Mouse (Mus musculus) kidney, embryonic 15.5 days (tissue): ENCODE results near the gene Zbp1. TPM values are rescaled to one million over a fixed set of nuclear protein-coding genes. Genes with fewer than 3 reads are reported as not detected.

ENCODE experiments used
- ATAC-seq: fragments of 200-750 bp; cut with Nextera tagmentation; replicated peaks from 2 replicates; pipeline ENCODE4 v1.8.0; 2017; ENCODE audit warnings: moderate TSS enrichment; ENCODE audit not compliant: low FRiP score
- H3K27ac ChIP-seq: fragments of 300-500 bp; sonication (generic); 2 replicates; pipeline ENCODE4 v1.5.1; 2015; ENCODE audit warnings: mild to moderate bottlenecking, inconsistent platforms
- H3K27me3 ChIP-seq: fragments of 300-500 bp; sonication (generic); 2 replicates; pipeline ENCODE4 v1.6.1; 2015; ENCODE audit warnings: inconsistent platforms
- H3K36me3 ChIP-seq: fragments of 300-500 bp; sonication (generic); 2 replicates; pipeline ENCODE4 v1.6.1; 2015; ENCODE audit warnings: inconsistent platforms
- H3K4me1 ChIP-seq: fragments of 300-500 bp; sonication (generic); 2 replicates; pipeline ENCODE4 v1.6.1; 2015; ENCODE audit warnings: inconsistent platforms
- H3K4me2 ChIP-seq: fragments of 300-500 bp; sonication (generic); 2 replicates; pipeline ENCODE4 v1.6.1; 2015; ENCODE audit warnings: moderate library complexity, mild to moderate bottlenecking, inconsistent platforms
- H3K4me3 ChIP-seq: fragments of 300-500 bp; sonication (generic); replicated peaks from 2 replicates; pipeline ENCODE4 v1.5.1; 2015; ENCODE audit warnings: mild to moderate bottlenecking, inconsistent platforms
- H3K9ac ChIP-seq: fragments of 300-500 bp; sonication (generic); 2 replicates; pipeline ENCODE4 v1.6.1; 2015; ENCODE audit warnings: mild to moderate bottlenecking, inconsistent platforms
- H3K9me3 ChIP-seq: fragments of 300-500 bp; sonication (generic); replicated peaks from 2 replicates; pipeline ENCODE4 v1.6.1; 2016; ENCODE audit warnings: inconsistent platforms
- WGBS: fragments of 180-500 bp; shearing (Covaris S2); methylation state at CpG from one replicate; pipeline ENCODE4 v1.1.7; 2015; ENCODE audit warnings: mixed read lengths; 5-methylcytosine and 5-hydroxymethylcytosine counted together
- polyA plus RNA-seq: library from polyadenylated mRNA; unstranded; fragments of >200 nt; fragmentation: Nextera tagmentation; extraction: Ambion mirVana; gene quantifications from 2 replicates; pipeline ENCODE4 v1.2.1, GENCODE M21; 2015

The Zbp1 gene
- polyA plus RNA-seq, 1 experiment from 2014 or later, result 0.64 TPM

- no peak for ATAC-seq
- no peak overlapping the region for H3K9ac ChIP-seq
- H3K27ac ChIP-seq, result no peak overlapping the region
- peaks cover 25% of the 10 kb centered on the region for H3K4me1 ChIP-seq
- H3K4me3 ChIP-seq, result no peak overlapping the region
- H3K4me2 ChIP-seq, result no peak overlapping the region
- H3K27me3 ChIP-seq, result peaks cover 82% of the 10 kb centered on the region
- WGBS, result 88% methylated on average over 7 of the region's 7 CpGs
- H3K9me3 ChIP-seq, result no peaks in the 10 kb centered on the region
- H3K36me3 ChIP-seq, result no peaks in the 10 kb centered on the region
Observed at GRCm38 (mm10) chr2:173181901-173182300, 36.8 kb downstream of the Zbp1 start.

- H3K4me3 ChIP-seq, result no peak overlapping the region
- WGBS, result 65% methylated on average over 4 of the region's 5 CpGs
- peaks cover 22% of the 10 kb centered on the region for H3K4me1 ChIP-seq
- H3K36me3 ChIP-seq, result no peaks in the 10 kb centered on the region
- no peak overlapping the region for H3K27ac ChIP-seq
- peaks cover 87% of the 10 kb centered on the region for H3K27me3 ChIP-seq
- H3K9ac ChIP-seq, result no peak overlapping the region
- no peak for ATAC-seq
- no peaks in the 10 kb centered on the region for H3K9me3 ChIP-seq
- H3K4me2 ChIP-seq, result no peak overlapping the region
Observed at GRCm38 (mm10) chr2:173181486-173181885, 37.2 kb downstream of the Zbp1 start.

- H3K27me3 ChIP-seq, result peaks cover 86% of the 10 kb centered on the region
- no peak overlapping the region for H3K9ac ChIP-seq
- no peak overlapping the region for H3K27ac ChIP-seq
- 67% methylated on average over 11 of the region's 11 CpGs for WGBS
- 0 out of 2 replicates have a peak, but pooled peaks have one; percentile 23 for ATAC-seq
- no peak overlapping the region for H3K4me3 ChIP-seq
- no peaks in the 10 kb centered on the region for H3K36me3 ChIP-seq
- H3K4me1 ChIP-seq, result peaks cover 21% of the 10 kb centered on the region
- no peaks in the 10 kb centered on the region for H3K9me3 ChIP-seq
- no peak overlapping the region for H3K4me2 ChIP-seq
Observed at GRCm38 (mm10) chr2:173180721-173181388, 37.9 kb downstream of the Zbp1 start.

GRCm38 (mm10) chr2:173180026-173180425 lies 38.7 kb downstream of the Zbp1 start:
- Histone ChIP-seq H3K4me1 (peaks cover 21% of the 10 kb centered on the region), H3K4me3 (no peak overlapping the region), H3K27ac (no peak overlapping the region), H3K4me2 (no peak overlapping the region), H3K27me3 (peaks cover 84% of the 10 kb centered on the region), H3K9ac (no peak overlapping the region), H3K36me3 (no peaks in the 10 kb centered on the region), H3K9me3 (no peaks in the 10 kb centered on the region; the same call in 1 of the 2 replicates)
- ATAC-seq, result no peak
- 76% methylated on average over 4 of the region's 4 CpGs for WGBS

GRCm38 (mm10) chr2:173179046-173179445 lies 39.7 kb downstream of the Zbp1 start:
- peaks cover 30% of the 10 kb centered on the region for H3K4me1 ChIP-seq
- no peak overlapping the region for H3K4me3 ChIP-seq
- H3K36me3 ChIP-seq, result no peaks in the 10 kb centered on the region
- no peaks in the 10 kb centered on the region; the same call in 1 of the 2 replicates for H3K9me3 ChIP-seq
- no peak overlapping the region for H3K4me2 ChIP-seq
- WGBS, result 80% methylated on average over 7 of the region's 7 CpGs
- no peak for ATAC-seq
- no peak overlapping the region for H3K9ac ChIP-seq
- peaks cover 84% of the 10 kb centered on the region for H3K27me3 ChIP-seq
- H3K27ac ChIP-seq, result no peak overlapping the region

GRCm38 (mm10) chr2:173177951-173178350 lies 40.8 kb downstream of the Zbp1 start:
- no peak overlapping the region for H3K9ac ChIP-seq
- no peak overlapping the region for H3K4me3 ChIP-seq
- H3K36me3 ChIP-seq, result no peaks in the 10 kb centered on the region
- peaks cover 78% of the 10 kb centered on the region for H3K27me3 ChIP-seq
- ATAC-seq, result no peak
- no peaks in the 10 kb centered on the region; the same call in 1 of the 2 replicates for H3K9me3 ChIP-seq
- WGBS, result 78% methylated on average over 8 of the region's 8 CpGs
- peak overlapping the region; percentile 29; the same call in 1 of the 2 replicates for H3K27ac ChIP-seq
- H3K4me2 ChIP-seq, result no peak overlapping the region
- peaks cover 40% of the 10 kb centered on the region for H3K4me1 ChIP-seq

- H3K9me3 ChIP-seq, result no peaks in the 10 kb centered on the region; the same call in 1 of the 2 replicates
- no peak overlapping the region for H3K27ac ChIP-seq
- no peak overlapping the region for H3K4me2 ChIP-seq
- ATAC-seq, result no peak
- H3K4me1 ChIP-seq, result peaks cover 45% of the 10 kb centered on the region
- 67% methylated on average over 5 of the region's 5 CpGs for WGBS
- H3K9ac ChIP-seq, result no peak overlapping the region
- H3K4me3 ChIP-seq, result no peak overlapping the region
- H3K27me3 ChIP-seq, result peaks cover 78% of the 10 kb centered on the region
- no peaks in the 10 kb centered on the region for H3K36me3 ChIP-seq
Observed at GRCm38 (mm10) chr2:173177481-173177880, 41.2 kb downstream of the Zbp1 start.

GRCm38 (mm10) chr2:173175703-173176102 lies 43.0 kb downstream of the Zbp1 start:
- no peak overlapping the region for H3K27ac ChIP-seq
- H3K9me3 ChIP-seq, result no peaks in the 10 kb centered on the region; the same call in 1 of the 2 replicates
- no peak for ATAC-seq
- no peak overlapping the region for H3K4me3 ChIP-seq
- H3K27me3 ChIP-seq, result peaks cover 78% of the 10 kb centered on the region
- WGBS, result 88% methylated on average over 5 of the region's 5 CpGs
- H3K4me2 ChIP-seq, result no peak overlapping the region
- no peaks in the 10 kb centered on the region for H3K36me3 ChIP-seq
- peaks cover 50% of the 10 kb centered on the region for H3K4me1 ChIP-seq
- H3K9ac ChIP-seq, result no peak overlapping the region

GRCm38 (mm10) chr2:173174569-173174968 lies 44.2 kb downstream of the Zbp1 start:
- 32% methylated on average over 1 of the region's 1 CpGs for WGBS
- H3K27me3 ChIP-seq, result peaks cover 77% of the 10 kb centered on the region
- no peak for ATAC-seq
- no peak overlapping the region for H3K9ac ChIP-seq
- peak overlapping the region; percentile 94 for H3K27ac ChIP-seq
- no peaks in the 10 kb centered on the region; the same call in 1 of the 2 replicates for H3K9me3 ChIP-seq
- 0 out of 2 replicates have a peak overlapping the region, but pooled peaks have one; percentile 24 for H3K4me3 ChIP-seq
- peak overlapping the region; percentile 59 for H3K4me2 ChIP-seq
- no peaks in the 10 kb centered on the region for H3K36me3 ChIP-seq
- H3K4me1 ChIP-seq, result peaks cover 57% of the 10 kb centered on the region

- peak; percentile 80 for ATAC-seq
- H3K27me3 ChIP-seq, result peaks cover 77% of the 10 kb centered on the region
- peak overlapping the region; percentile 59 for H3K4me2 ChIP-seq
- WGBS, result 3% methylated on average over 22 of the region's 22 CpGs
- H3K4me3 ChIP-seq, result peak overlapping the region; percentile 24
- no peaks in the 10 kb centered on the region for H3K36me3 ChIP-seq
- H3K27ac ChIP-seq, result peak overlapping the region; percentile 94
- H3K9ac ChIP-seq, result no peak overlapping the region
- H3K4me1 ChIP-seq, result peaks cover 59% of the 10 kb centered on the region
- no peaks in the 10 kb centered on the region; the same call in 1 of the 2 replicates for H3K9me3 ChIP-seq
Observed at GRCm38 (mm10) chr2:173173521-173174511, 44.9 kb downstream of the Zbp1 start.

GRCm38 (mm10) chr2:173173008-173173407 lies 45.7 kb downstream of the Zbp1 start:
- Histone ChIP-seq H3K9ac (no peak overlapping the region), H3K36me3 (no peaks in the 10 kb centered on the region), H3K4me3 (no peak overlapping the region), H3K4me2 (peak overlapping the region; percentile 59), H3K27me3 (peaks cover 79% of the 10 kb centered on the region), H3K4me1 (peaks cover 61% of the 10 kb centered on the region), H3K27ac (peak overlapping the region; percentile 94), H3K9me3 (no peaks in the 10 kb centered on the region; the same call in 1 of the 2 replicates)
- ATAC-seq, result no peak
- WGBS, result 27% methylated on average over 2 of the region's 2 CpGs

GRCm38 (mm10) chr2:173172386-173172785 lies 46.3 kb downstream of the Zbp1 start:
- Histone ChIP-seq H3K9me3 (no peaks in the 10 kb centered on the region; the same call in 1 of the 2 replicates), H3K4me2 (no peak overlapping the region), H3K27ac (peak overlapping the region; percentile 94), H3K27me3 (peaks cover 78% of the 10 kb centered on the region), H3K9ac (no peak overlapping the region), H3K4me1 (peaks cover 58% of the 10 kb centered on the region), H3K4me3 (no peak overlapping the region), H3K36me3 (no peaks in the 10 kb centered on the region)
- ATAC-seq, result no peak
- WGBS, result 75% methylated on average over 1 of the region's 1 CpGs
